Mouse (Mus musculus): Measurements from ENCODE around the gene Slf2. TPM values are rescaled to one million over a fixed set of nuclear protein-coding genes. Genes with fewer than 3 reads are reported as not detected.

Gene Slf2
- total RNA-seq, 2 experiments from 2014 or later, result 10.5 to 12.5 TPM

GRCm38 (mm10) chr19:44977148-44977547, 46.2 kb downstream of the Slf2 start:
- no peak for DNase-seq
- intact Hi-C loops (cut with DNase I), result no loop called here

- intact Hi-C loops (cut with DNase I), result no loop called here
- DNase-seq, result no peak
Observed at GRCm38 (mm10) chr19:44980787-44981186, 49.8 kb downstream of the Slf2 start.

- intact Hi-C loops (cut with DNase I), result no loop called here
Observed at GRCm38 (mm10) chr19:44982477-44983115, 51.6 kb downstream of the Slf2 start.

GRCm38 (mm10) chr19:44983366-44983765, 52.4 kb downstream of the Slf2 start:
- intact Hi-C loops (cut with DNase I), result no loop called here
- no peak for DNase-seq

More at GRCm38 (mm10) chr19:44982477-44983115, 51.6 kb downstream of the Slf2 start:
- no peak for DNase-seq

GRCm38 (mm10) chr19:44984420-44984819, 53.5 kb downstream of the Slf2 start:
- no peak for DNase-seq
- intact Hi-C loops (cut with DNase I), result no loop called here

- intact Hi-C loops (cut with DNase I), result no loop called here
- no peak for DNase-seq
Observed at GRCm38 (mm10) chr19:44985159-44985988, 54.4 kb downstream of the Slf2 start.

- DNase-seq, result no peak
- intact Hi-C loops (cut with DNase I), result no loop called here
Observed at GRCm38 (mm10) chr19:44987004-44987403, 56.1 kb downstream of the Slf2 start.

GRCm38 (mm10) chr19:44987851-44988250, 56.9 kb downstream of the Slf2 start:
- no peak for DNase-seq
- intact Hi-C loops (cut with DNase I), result no loop called here

GRCm38 (mm10) chr19:44988321-44988720, 57.4 kb downstream of the Slf2 start:
- DNase-seq, result no peak
- intact Hi-C loops (cut with DNase I), result no loop called here

- intact Hi-C loops (cut with DNase I), result no loop called here
- no peak for DNase-seq
Observed at GRCm38 (mm10) chr19:44988831-44989566, 58.0 kb downstream of the Slf2 start, which contains the start of gene Sema4g. Sema4g (plus strand) TSS chr19:44989101.

- intact Hi-C loops (cut with DNase I), result no loop called here
- no peak for DNase-seq
Observed at GRCm38 (mm10) chr19:44989567-44990495, 58.9 kb downstream of the Slf2 start.

- no peak for DNase-seq
- intact Hi-C loops (cut with DNase I), result no loop called here
Observed at GRCm38 (mm10) chr19:44991031-44991430, 60.1 kb downstream of the Slf2 start.

- intact Hi-C loops (cut with DNase I), result no loop called here
- DNase-seq, result no peak
Observed at GRCm38 (mm10) chr19:44992246-44992645, 61.3 kb downstream of the Slf2 start.

- intact Hi-C loops (cut with DNase I), result no loop called here
- no peak for DNase-seq
Observed at GRCm38 (mm10) chr19:44992712-44993111, 61.8 kb downstream of the Slf2 start.

- DNase-seq, result no peak
- intact Hi-C loops (cut with DNase I), result no loop called here
Observed at GRCm38 (mm10) chr19:44997786-44998185, 66.8 kb downstream of the Slf2 start.

- DNase-seq, result peak in 1 of 2 experiments; percentile 10
- intact Hi-C loops (cut with DNase I), result no loop called here
Observed at GRCm38 (mm10) chr19:44999647-45000046, 68.7 kb downstream of the Slf2 start.

GRCm38 (mm10) chr19:45002301-45002700, 71.3 kb downstream of the Slf2 start:
- intact Hi-C loops (cut with DNase I), result no loop called here
- no peak for DNase-seq

- intact Hi-C loops (cut with DNase I), result no loop called here
- no peak for DNase-seq
Observed at GRCm38 (mm10) chr19:45003740-45004516, 73.0 kb downstream of the Slf2 start.

GRCm38 (mm10) chr19:45005444-45005843, 74.5 kb downstream of the Slf2 start, which contains the start of gene Twnk:
Twnk (plus strand) TSS chr19:45005663.
- DNase-seq, result no peak
- intact Hi-C loops (cut with DNase I), result no loop called here
